Mouse (Mus musculus): ENCODE results near the gene Kalrn. TPM values are rescaled to one million over a fixed set of nuclear protein-coding genes. Genes with fewer than 3 reads are reported as not detected.

The Kalrn gene
- polyA plus RNA-seq, 1 experiment from 2014 or later: 9.2 TPM

DNA sequence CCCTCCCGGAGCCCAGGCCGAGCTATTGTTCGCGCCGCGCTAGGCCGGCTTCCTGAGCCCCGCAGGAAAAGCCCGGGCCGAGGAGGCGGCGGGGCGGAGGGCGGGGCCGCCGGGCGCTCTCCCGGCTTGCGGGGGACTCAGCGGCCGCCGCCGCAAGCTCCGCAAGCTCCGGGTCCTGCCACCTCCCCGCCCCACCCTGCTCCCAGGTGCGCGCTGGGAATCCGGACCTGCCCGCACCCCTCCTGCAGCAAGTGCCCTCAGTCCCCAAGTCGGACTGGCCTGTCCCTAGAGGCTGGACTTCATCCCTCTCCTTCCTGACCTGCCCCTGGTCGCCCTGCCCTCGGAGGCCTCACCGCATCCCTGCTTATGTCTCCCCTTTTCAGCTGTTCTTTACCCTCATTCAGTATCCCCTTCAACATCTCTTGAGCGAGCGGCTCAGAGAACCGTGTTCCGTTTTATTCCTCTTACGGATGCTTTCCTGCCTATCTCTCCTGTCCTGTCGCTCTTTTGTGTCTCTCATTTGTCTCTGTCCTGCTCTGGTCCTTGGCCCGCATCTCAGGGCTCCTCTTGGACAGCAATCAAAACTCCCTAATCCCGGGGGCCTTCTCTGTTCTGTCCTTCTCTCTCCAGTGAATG is 642 bp upstream of the Kalrn start:
- H3K9ac ChIP-seq: peak overlapping the region; percentile 95
- H3K9me3 ChIP-seq: no peaks in the 10 kb centered on the region
- H3K27ac ChIP-seq: peak overlapping the region; percentile 92
- peak; percentile 53; the same call in 1 of the 2 replicates for ATAC-seq (ENCODE audit: insufficient number of reproducible peaks, low FRiP score, low TSS enrichment, low read depth)
- peak overlapping the region; percentile 69 for H3K4me3 ChIP-seq
- H3K4me2 ChIP-seq: peak overlapping the region; percentile 93
- H3K4me1 ChIP-seq: peaks cover 17% of the 10 kb centered on the region
- H3K36me3 ChIP-seq: no peaks in the 10 kb centered on the region
- WGBS: under 1% methylated on average over 39 of the region's 42 CpGs
- H3K27me3 ChIP-seq: peaks cover 7% of the 10 kb centered on the region

DNA sequence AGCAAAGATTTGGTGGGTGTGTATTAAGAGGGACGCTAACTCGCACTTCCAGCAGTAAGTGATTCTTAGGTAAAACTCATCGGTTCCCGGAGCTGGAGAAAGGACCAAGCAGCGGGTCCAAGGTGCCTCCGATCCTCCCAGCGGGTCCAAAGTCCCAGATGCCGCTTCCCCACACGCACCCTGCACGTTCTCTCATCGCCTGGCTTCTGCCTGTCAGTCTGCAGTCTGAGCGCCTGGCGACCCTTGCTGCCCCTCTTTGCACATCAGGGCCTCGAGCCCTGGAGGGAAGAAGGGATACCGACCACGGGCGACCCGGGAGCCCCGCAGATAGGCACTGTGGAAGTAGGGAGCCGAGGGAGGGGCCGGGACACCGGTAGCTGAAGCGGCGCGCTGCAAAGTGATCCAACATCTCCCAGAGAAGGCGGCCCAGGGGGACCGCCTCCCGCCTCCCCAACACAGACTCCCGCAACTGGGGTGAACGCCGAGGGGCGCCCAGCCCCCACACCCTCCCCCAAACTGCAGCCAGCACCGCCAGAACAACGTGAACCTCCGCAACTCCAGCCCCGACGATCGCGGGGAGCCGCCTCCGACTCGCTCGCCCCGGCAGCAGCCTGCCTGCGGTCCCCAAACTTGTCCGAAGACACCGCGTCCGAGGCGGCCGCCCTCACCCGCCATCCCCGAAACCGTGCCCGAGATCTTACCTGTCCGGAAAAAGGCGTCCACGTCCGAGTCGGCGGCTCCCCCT is 754 bp downstream of the Kalrn start:
- H3K4me3 ChIP-seq: peak overlapping the region; percentile 69
- whole genome bisulfite sequencing: 1% methylated on average over 59 of the region's 61 CpGs
- ATAC-seq (ENCODE audit: insufficient number of reproducible peaks, low FRiP score, low TSS enrichment, low read depth): no peak

GRCm38 (mm10) chr16:34571931-34572405 is 1.4 kb downstream of the Kalrn start:
- H3K4me1 ChIP-seq: peaks cover 17% of the 10 kb centered on the region
- no peak for ATAC-seq (ENCODE audit: insufficient number of reproducible peaks, low FRiP score, low TSS enrichment, low read depth)

More for the DNA sequence above, 754 bp downstream of the Kalrn start:
- Histone ChIP-seq H3K9me3 (no peaks in the 10 kb centered on the region), H3K4me2 (peak overlapping the region; percentile 93), H3K36me3 (no peaks in the 10 kb centered on the region), H3K27me3 (peaks cover 7% of the 10 kb centered on the region), H3K27ac (peak overlapping the region; percentile 92), H3K9ac (peak overlapping the region; percentile 95), H3K4me1 (peaks cover 17% of the 10 kb centered on the region)

DNA sequence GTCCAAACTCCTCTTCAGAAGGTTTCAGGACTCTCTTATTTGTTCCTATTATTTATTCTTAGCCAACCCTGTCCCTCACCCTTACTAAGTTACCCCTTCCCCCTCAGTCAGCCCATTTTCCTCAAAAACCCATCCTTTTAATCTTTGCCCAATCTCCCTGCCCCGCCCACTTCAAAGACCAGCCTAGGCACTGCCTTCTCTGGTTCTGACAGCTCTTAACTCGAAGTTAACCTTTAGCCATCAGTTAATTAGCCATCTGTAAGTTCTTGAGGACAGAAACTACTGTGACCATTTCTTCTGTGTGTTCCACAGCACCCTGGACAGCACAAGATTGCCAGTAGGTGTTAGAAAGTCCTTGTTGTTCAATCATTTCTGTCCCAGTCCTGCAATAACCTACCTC is 3.4 kb downstream of the Kalrn start:
- H3K4me2 ChIP-seq: no peak overlapping the region
- peaks cover 7% of the 10 kb centered on the region for H3K27me3 ChIP-seq
- no peak overlapping the region for H3K4me3 ChIP-seq
- H3K9ac ChIP-seq: no peak overlapping the region
- H3K36me3 ChIP-seq: no peaks in the 10 kb centered on the region
- H3K9me3 ChIP-seq: no peaks in the 10 kb centered on the region
- no peak for ATAC-seq (ENCODE audit: insufficient number of reproducible peaks, low FRiP score, low TSS enrichment, low read depth)
- no peak overlapping the region for H3K27ac ChIP-seq
- H3K4me1 ChIP-seq: peaks cover 17% of the 10 kb centered on the region
- WGBS: 49% methylated on average over 2 of the region's 2 CpGs

More at GRCm38 (mm10) chr16:34571931-34572405, 1.4 kb downstream of the Kalrn start:
- WGBS: 3% methylated on average over 10 of the region's 10 CpGs
- Histone ChIP-seq H3K27ac (no peak overlapping the region), H3K27me3 (peaks cover 7% of the 10 kb centered on the region), H3K9ac (peak overlapping the region; percentile 95; the same call in 1 of the 2 replicates), H3K4me2 (peak overlapping the region; percentile 93), H3K36me3 (no peaks in the 10 kb centered on the region), H3K4me3 (peak overlapping the region; percentile 69), H3K9me3 (no peaks in the 10 kb centered on the region)

- Histone ChIP-seq H3K4me2 (no peak overlapping the region), H3K36me3 (no peaks in the 10 kb centered on the region), H3K4me1 (peaks cover 17% of the 10 kb centered on the region), H3K9me3 (no peaks in the 10 kb centered on the region), H3K27ac (no peak overlapping the region), H3K9ac (no peak overlapping the region), H3K4me3 (no peak overlapping the region), H3K27me3 (peaks cover 4% of the 10 kb centered on the region; the same call in 1 of the 2 replicates)
- no peak for ATAC-seq (ENCODE audit: insufficient number of reproducible peaks, low FRiP score, low TSS enrichment, low read depth)
- 77% methylated on average over 6 of the region's 6 CpGs for WGBS
These were observed 4.5 kb downstream of the Kalrn start for GRCm38 (mm10) chr16:34568831-34569230.

DNA sequence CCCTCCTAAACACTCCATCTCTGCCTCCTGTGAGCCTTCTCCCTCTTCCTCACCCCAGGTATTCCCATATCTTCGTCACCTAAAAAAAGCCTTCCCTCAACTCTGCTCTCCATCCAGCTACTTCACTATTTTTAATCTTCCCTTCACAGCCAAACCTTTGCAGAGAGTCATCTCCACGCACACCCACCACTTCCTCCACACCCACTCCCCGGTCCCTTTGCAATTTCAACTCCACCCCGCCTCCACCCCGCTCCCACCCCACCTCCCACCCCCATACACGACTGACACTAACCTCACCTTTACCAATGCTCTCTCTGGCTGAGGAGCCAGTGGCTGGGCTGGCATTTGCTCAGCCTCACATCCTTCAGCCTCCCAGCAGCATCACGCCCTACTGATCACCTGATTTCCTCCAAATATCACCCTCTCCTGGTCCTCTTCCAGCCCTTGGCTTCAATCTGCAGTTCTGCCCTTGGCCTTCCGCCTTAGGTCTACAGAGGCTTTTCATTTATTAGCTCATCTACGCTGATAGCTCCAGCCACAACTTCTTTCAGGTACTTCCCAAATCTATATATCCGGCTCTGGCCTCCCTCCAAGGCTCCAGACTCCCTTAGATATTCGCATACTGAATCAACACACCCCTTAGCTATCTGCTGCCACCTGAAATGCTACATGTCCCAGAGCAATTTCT is 9.6 kb downstream of the Kalrn start:
- ATAC-seq (ENCODE audit: insufficient number of reproducible peaks, low FRiP score, low TSS enrichment, low read depth): no peak
- 73% methylated on average over 11 of the region's 11 CpGs for WGBS
- no peak overlapping the region for H3K9ac ChIP-seq

DNA sequence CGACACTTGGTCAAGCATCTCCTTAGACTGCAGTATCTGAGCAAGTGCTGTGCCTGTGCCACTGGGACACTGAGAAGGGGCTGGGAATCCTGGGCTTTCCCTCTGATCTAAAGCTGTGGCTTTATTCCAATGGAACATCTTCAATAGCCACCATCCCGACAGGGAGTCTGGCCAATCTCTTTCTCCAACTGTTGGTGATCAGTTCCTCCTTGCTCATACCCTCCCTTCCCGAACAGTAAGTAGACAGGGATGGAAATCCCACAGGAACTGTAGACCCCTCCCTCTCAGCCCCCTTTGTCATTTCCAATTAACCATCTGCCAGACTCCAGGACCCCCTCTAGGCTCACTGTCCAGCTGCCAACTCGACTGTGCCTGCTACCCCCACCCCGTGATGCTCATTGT is 11.6 kb downstream of the Kalrn start:
- no peaks in the 10 kb centered on the region for H3K9me3 ChIP-seq
- H3K4me1 ChIP-seq: peaks cover 18% of the 10 kb centered on the region
- H3K4me2 ChIP-seq: no peak overlapping the region
- H3K4me3 ChIP-seq: no peak overlapping the region
- H3K27me3 ChIP-seq: no peaks in the 10 kb centered on the region
- no peak overlapping the region for H3K27ac ChIP-seq
- no peaks in the 10 kb centered on the region for H3K36me3 ChIP-seq
- no peak overlapping the region for H3K9ac ChIP-seq
- no peak for ATAC-seq (ENCODE audit: insufficient number of reproducible peaks, low FRiP score, low TSS enrichment, low read depth)
- 45% methylated on average over 5 of the region's 5 CpGs for WGBS

More for the DNA sequence above, 9.6 kb downstream of the Kalrn start:
- Histone ChIP-seq H3K4me1 (peaks cover 8% of the 10 kb centered on the region), H3K9me3 (no peaks in the 10 kb centered on the region), H3K27me3 (no peaks in the 10 kb centered on the region), H3K4me3 (no peak overlapping the region), H3K27ac (no peak overlapping the region), H3K4me2 (no peak overlapping the region), H3K36me3 (no peaks in the 10 kb centered on the region)

DNA sequence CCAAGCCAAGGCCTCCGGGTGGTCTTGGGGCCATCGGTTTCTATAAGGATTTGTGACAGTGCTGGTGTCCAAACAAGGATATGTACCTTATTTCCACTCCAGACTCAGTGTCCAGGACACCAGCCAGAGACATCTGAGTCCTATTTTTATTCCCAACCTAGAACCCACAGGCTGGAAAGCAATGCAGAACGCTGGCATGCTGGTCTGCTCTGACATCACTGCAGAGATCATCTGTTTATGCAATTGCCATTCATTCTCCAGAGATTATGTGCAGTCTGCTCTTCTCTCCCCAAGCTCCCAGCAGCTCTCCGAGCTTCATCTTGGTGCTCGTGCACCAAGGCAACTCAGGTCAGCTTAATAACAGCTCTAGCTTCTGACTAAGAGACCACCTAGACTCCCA is 12.5 kb downstream of the Kalrn start:
- Histone ChIP-seq H3K4me2 (no peak overlapping the region), H3K4me1 (peaks cover 18% of the 10 kb centered on the region), H3K27me3 (no peaks in the 10 kb centered on the region), H3K27ac (no peak overlapping the region), H3K9me3 (no peaks in the 10 kb centered on the region), H3K9ac (no peak overlapping the region), H3K4me3 (no peak overlapping the region), H3K36me3 (no peaks in the 10 kb centered on the region)
- ATAC-seq (ENCODE audit: insufficient number of reproducible peaks, low FRiP score, low TSS enrichment, low read depth): no peak
- 80% methylated on average over 5 of the region's 5 CpGs for WGBS

GRCm38 (mm10) chr16:34560411-34560810 is 12.9 kb downstream of the Kalrn start:
- Histone ChIP-seq H3K27ac (no peak overlapping the region), H3K4me3 (no peak overlapping the region), H3K9me3 (no peaks in the 10 kb centered on the region), H3K4me1 (peaks cover 18% of the 10 kb centered on the region), H3K4me2 (no peak overlapping the region), H3K9ac (no peak overlapping the region), H3K27me3 (no peaks in the 10 kb centered on the region), H3K36me3 (no peaks in the 10 kb centered on the region)
- 80% methylated on average over 2 of the region's 2 CpGs for WGBS
- ATAC-seq (ENCODE audit: insufficient number of reproducible peaks, low FRiP score, low TSS enrichment, low read depth): no peak

- no peak overlapping the region for H3K4me3 ChIP-seq
- no peaks in the 10 kb centered on the region for H3K36me3 ChIP-seq
- H3K4me2 ChIP-seq: no peak overlapping the region
- H3K27me3 ChIP-seq: no peaks in the 10 kb centered on the region
- no peak overlapping the region for H3K9ac ChIP-seq
- WGBS: 43% methylated on average over 6 of the region's 6 CpGs
- peaks cover 18% of the 10 kb centered on the region for H3K4me1 ChIP-seq
- no peak overlapping the region for H3K27ac ChIP-seq
- H3K9me3 ChIP-seq: no peaks in the 10 kb centered on the region
- no peak for ATAC-seq (ENCODE audit: insufficient number of reproducible peaks, low FRiP score, low TSS enrichment, low read depth)
These were observed 15.4 kb downstream of the Kalrn start for GRCm38 (mm10) chr16:34557891-34558290.

GRCm38 (mm10) chr16:34552731-34553130 is 20.6 kb downstream of the Kalrn start:
- no peak overlapping the region for H3K4me3 ChIP-seq
- no peak overlapping the region for H3K9ac ChIP-seq
- WGBS: 79% methylated on average over 1 of the region's 1 CpGs
- no peak for ATAC-seq (ENCODE audit: insufficient number of reproducible peaks, low FRiP score, low TSS enrichment, low read depth)
- no peak overlapping the region for H3K4me2 ChIP-seq
- no peak overlapping the region for H3K27ac ChIP-seq
- H3K9me3 ChIP-seq: no peaks in the 10 kb centered on the region
- peaks cover 10% of the 10 kb centered on the region for H3K4me1 ChIP-seq
- no peaks in the 10 kb centered on the region for H3K36me3 ChIP-seq
- no peaks in the 10 kb centered on the region for H3K27me3 ChIP-seq

Data from limb, embryonic 15.5 days (tissue).